Mouse (Mus musculus): ENCODE results near the gene Capn15.

GRCm38 (mm10) chr17:25951225-25951802 lies 34.3 kb downstream of the Capn15 start:
- no peak for TF ChIP-seq E2F4 (IDR thresholded peaks at IDR 0.05; ENCODE audit: insufficient read depth)
- TF ChIP-seq POLR2A (IDR thresholded peaks at IDR 0.05; ENCODE audit: insufficient read length, low read depth), result no peak
- no peak for TF ChIP-seq MYOG (IDR thresholded peaks at IDR 0.05; ENCODE audit: control insufficient read depth in 1 of 3, insufficient read depth in 1 of 3, insufficient read length in 2 of 3, low read depth in 2 of 3)
- TF ChIP-seq TCF12 (IDR thresholded peaks at IDR 0.05; ENCODE audit: insufficient read depth, poor library complexity, severe bottlenecking), result no peak

Measured in myocyte (in vitro differentiated cells).